Mouse (Mus musculus) hindbrain, embryonic 14.5 days (tissue): ENCODE results near the gene Lrp1. TPM values are rescaled to one million over a fixed set of nuclear protein-coding genes. Genes with fewer than 3 reads are reported as not detected.

Source experiments
- ATAC-seq: fragments of 200-750 bp; cut with Nextera tagmentation; 2 replicates; pipeline ENCODE4 v1.8.0; 2017; ENCODE audit warnings: moderate number of reproducible peaks, mild to moderate bottlenecking, moderate TSS enrichment, moderate library complexity; ENCODE audit not compliant: low FRiP score
- DNase-seq: peaks from one replicate; pipeline ENCODE4 v3.0.0-alpha.2; 2015; ENCODE audit warnings: low spot score
- H3K27ac ChIP-seq: fragments of 300-500 bp; sonication (generic); 2 replicates; pipeline ENCODE4 v1.5.1; 2014; ENCODE audit warnings: mild to moderate bottlenecking, moderate library complexity
- H3K27me3 ChIP-seq: fragments of 300-500 bp; sonication (generic); 2 replicates; pipeline ENCODE4 v1.6.1; 2014; ENCODE audit warnings: mild to moderate bottlenecking, low read length, mixed read lengths; ENCODE audit not compliant: control insufficient read depth, insufficient read depth
- H3K36me3 ChIP-seq: fragments of 300-500 bp; sonication (generic); replicated peaks from 2 replicates; pipeline ENCODE4 v1.6.1; 2014; ENCODE audit not compliant: control insufficient read depth, insufficient read depth
- H3K4me1 ChIP-seq: fragments of 300-500 bp; sonication (generic); replicated peaks from 2 replicates; pipeline ENCODE4 v1.6.1; 2014; ENCODE audit warnings: antibody characterized with exemption, low read length, mixed read lengths; ENCODE audit not compliant: control insufficient read depth, insufficient read depth
- H3K4me2 ChIP-seq: fragments of 300-500 bp; sonication (generic); replicated peaks from 2 replicates; pipeline ENCODE4 v1.6.1; 2014; ENCODE audit warnings: mild to moderate bottlenecking, moderate library complexity
- H3K4me3 ChIP-seq: fragments of 300-500 bp; sonication (generic); replicated peaks from 2 replicates; pipeline ENCODE4 v1.5.1; 2014; ENCODE audit warnings: mild to moderate bottlenecking, low read length
- H3K9ac ChIP-seq: fragments of 300-500 bp; sonication (generic); 2 replicates; pipeline ENCODE4 v1.6.1; 2014
- H3K9me3 ChIP-seq: fragments of 300-500 bp; sonication (generic); 2 replicates; pipeline ENCODE4 v1.6.1; 2016; ENCODE audit warnings: low read length; ENCODE audit not compliant: control insufficient read depth
- WGBS: fragments of 180-500 bp; shearing (Covaris S2); extraction: QIAGEN DNeasy Blood & Tissue Kit; methylation state at CpG from one replicate; pipeline ENCODE4 v1.1.7; 2014; 5-methylcytosine and 5-hydroxymethylcytosine counted together
- polyA plus RNA-seq: library from polyadenylated mRNA; unstranded; fragments of >200 nt; fragmentation: Nextera tagmentation; extraction: Ambion mirVana; gene quantifications from 2 replicates; pipeline ENCODE4 v1.2.1, GENCODE M21; 2014

Gene Lrp1
- polyA plus RNA-seq, 1 experiment from 2014 or later = 118 TPM

- no peaks in the 10 kb centered on the region for H3K4me1 ChIP-seq
- ATAC-seq (no peak), DNase-seq (no peak)
- 94% methylated on average over 10 of the region's 10 CpGs for WGBS
- H3K36me3 ChIP-seq = no peaks in the 10 kb centered on the region
- H3K9me3 ChIP-seq = no peaks in the 10 kb centered on the region
- H3K27ac ChIP-seq = no peak overlapping the region
- H3K4me3 ChIP-seq = no peak overlapping the region
- no peak overlapping the region for H3K4me2 ChIP-seq
- no peak overlapping the region for H3K9ac ChIP-seq
- no peaks in the 10 kb centered on the region for H3K27me3 ChIP-seq
Measured at GRCm38 (mm10) chr10:127631261-127632214, 10.6 kb upstream of the Lrp1 start.

GRCm38 (mm10) chr10:127626433-127626832 is 5.5 kb upstream of the Lrp1 start:
- Histone ChIP-seq H3K27me3 (no peaks in the 10 kb centered on the region), H3K4me2 (no peak overlapping the region), H3K4me1 (0 out of 2 replicates have a peak, but pooled peaks cover 8% of the 10 kb centered on the region), H3K36me3 (no peaks in the 10 kb centered on the region), H3K9me3 (no peaks in the 10 kb centered on the region), H3K9ac (no peak overlapping the region), H3K27ac (no peak overlapping the region), H3K4me3 (no peak overlapping the region)
- no peak for DNase-seq
- ATAC-seq = no peak
- 85% methylated on average over 3 of the region's 3 CpGs for WGBS

GRCm38 (mm10) chr10:127623439-127624216 is 2.7 kb upstream of the Lrp1 start:
- H3K36me3 ChIP-seq = no peaks in the 10 kb centered on the region
- no peak overlapping the region for H3K4me3 ChIP-seq
- ATAC-seq (no peak), DNase-seq (no peak)
- no peaks in the 10 kb centered on the region for H3K27me3 ChIP-seq
- H3K9me3 ChIP-seq = no peaks in the 10 kb centered on the region
- whole genome bisulfite sequencing = 96% methylated on average over 6 of the region's 6 CpGs
- no peak overlapping the region for H3K9ac ChIP-seq
- H3K27ac ChIP-seq = no peak overlapping the region
- peaks cover 17% of the 10 kb centered on the region for H3K4me1 ChIP-seq
- no peak overlapping the region for H3K4me2 ChIP-seq

DNA sequence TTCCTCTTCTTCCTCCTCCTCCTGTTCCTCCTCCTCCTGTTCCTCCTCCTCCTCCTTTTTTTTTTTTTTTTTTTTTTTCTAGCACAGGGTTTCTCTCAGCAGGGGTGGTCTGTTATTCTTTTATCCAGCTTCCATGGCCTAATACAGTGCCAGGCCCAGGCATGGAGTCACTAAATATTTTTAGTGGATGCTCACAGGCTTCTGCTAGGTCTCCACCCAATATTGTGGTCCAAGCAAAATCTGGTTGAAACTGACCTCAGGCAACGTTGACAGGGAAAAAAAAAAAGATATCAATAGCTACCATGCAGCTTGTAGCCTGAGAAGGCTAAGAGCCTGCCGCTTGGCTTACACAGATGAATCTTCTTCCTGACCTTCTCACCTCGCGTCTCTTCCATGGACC is 1.7 kb upstream of the Lrp1 start:
- Histone ChIP-seq H3K4me2 (no peak overlapping the region), H3K36me3 (no peaks in the 10 kb centered on the region), H3K4me1 (peaks cover 26% of the 10 kb centered on the region), H3K9me3 (no peaks in the 10 kb centered on the region), H3K27ac (0 out of 2 replicates have a peak overlapping the region, but pooled peaks have one; percentile 85), H3K9ac (no peak overlapping the region), H3K27me3 (no peaks in the 10 kb centered on the region), H3K4me3 (no peak overlapping the region)
- DNase-seq = no peak
- ATAC-seq = no peak
- 67% methylated on average over 4 of the region's 4 CpGs for WGBS

GRCm38 (mm10) chr10:127622057-127622392 is 1.1 kb upstream of the Lrp1 start:
- peak overlapping the region; percentile 84 for H3K9ac ChIP-seq
- peak overlapping the region; percentile 92 for H3K4me3 ChIP-seq
- H3K9me3 ChIP-seq = no peaks in the 10 kb centered on the region
- WGBS = under 1% methylated on average over 13 of the region's 13 CpGs
- ATAC-seq = 0 out of 2 replicates have a peak, but pooled peaks have one; percentile 9
- DNase-seq = peak; percentile 42
- peak overlapping the region; percentile 85 for H3K27ac ChIP-seq
- peak overlapping the region; percentile 98 for H3K4me2 ChIP-seq
- peaks cover 33% of the 10 kb centered on the region for H3K4me1 ChIP-seq
- 0 out of 2 replicates have a peak, but pooled peaks cover 3% of the 10 kb centered on the region for H3K36me3 ChIP-seq
- no peaks in the 10 kb centered on the region for H3K27me3 ChIP-seq

- Histone ChIP-seq H3K27ac (peak overlapping the region; percentile 93), H3K27me3 (no peaks in the 10 kb centered on the region), H3K4me1 (peaks cover 39% of the 10 kb centered on the region), H3K4me2 (peak overlapping the region; percentile 98), H3K9me3 (no peaks in the 10 kb centered on the region), H3K9ac (peak overlapping the region; percentile 84), H3K4me3 (peak overlapping the region; percentile 92), H3K36me3 (0 out of 2 replicates have a peak, but pooled peaks cover 6% of the 10 kb centered on the region)
- DNase-seq (peak; percentile 93), ATAC-seq (peak; percentile 83)
- WGBS = 1% methylated on average over 35 of the region's 39 CpGs
Measured at GRCm38 (mm10) chr10:127621191-127622056, 476 bp upstream of the Lrp1 start.

- DNase-seq = no peak
- 0% methylated on average over 12 of the region's 12 CpGs for WGBS
- H3K4me3 ChIP-seq = peak overlapping the region; percentile 92
- no peak for ATAC-seq
- H3K4me2 ChIP-seq = peak overlapping the region; percentile 98
- H3K4me1 ChIP-seq = peaks cover 53% of the 10 kb centered on the region
- no peaks in the 10 kb centered on the region for H3K9me3 ChIP-seq
- H3K27me3 ChIP-seq = no peaks in the 10 kb centered on the region
- peak overlapping the region; percentile 84 for H3K9ac ChIP-seq
- H3K27ac ChIP-seq = peak overlapping the region; percentile 93
- H3K36me3 ChIP-seq = 0 out of 2 replicates have a peak, but pooled peaks cover 6% of the 10 kb centered on the region
Measured at GRCm38 (mm10) chr10:127619941-127620405, 975 bp downstream of the Lrp1 start.

DNA sequence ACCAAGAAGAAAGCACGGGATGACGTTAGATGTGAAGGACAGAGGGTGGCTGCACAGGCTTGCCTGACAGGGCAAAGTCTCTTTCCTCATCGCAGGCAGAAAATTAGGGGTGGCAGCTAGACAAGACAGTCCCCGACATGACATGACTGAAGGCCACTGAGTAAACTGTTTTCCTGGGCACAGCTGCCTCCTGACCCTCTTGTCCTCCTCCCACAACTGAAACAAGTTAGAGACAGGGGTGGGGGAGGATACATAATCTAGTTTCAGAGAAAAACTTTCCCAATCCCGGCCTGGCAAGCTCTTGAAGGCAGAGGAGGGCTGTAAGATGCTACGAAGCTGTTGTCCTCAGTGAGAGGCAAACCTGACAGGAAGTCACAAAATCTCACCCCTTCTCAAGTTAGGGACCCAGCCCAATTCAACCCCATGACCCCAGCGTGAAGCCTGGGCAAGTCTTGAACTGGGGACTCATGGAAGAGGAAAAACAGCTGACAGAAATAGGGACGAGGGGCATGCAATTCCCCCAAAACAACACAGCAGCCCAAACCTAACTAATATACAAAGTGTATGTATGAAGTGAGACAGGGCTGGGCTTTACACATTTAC is 1.7 kb downstream of the Lrp1 start:
- peak overlapping the region; percentile 93; the same call in 1 of the 2 replicates for H3K27ac ChIP-seq

More for the DNA sequence above, 1.7 kb downstream of the Lrp1 start:
- H3K9ac ChIP-seq = peak overlapping the region; percentile 84
- ATAC-seq (no peak), DNase-seq (no peak)
- H3K4me3 ChIP-seq = peak overlapping the region; percentile 92
- peaks cover 60% of the 10 kb centered on the region for H3K4me1 ChIP-seq
- no peaks in the 10 kb centered on the region for H3K9me3 ChIP-seq
- H3K36me3 ChIP-seq = 0 out of 2 replicates have a peak, but pooled peaks cover 6% of the 10 kb centered on the region
- H3K4me2 ChIP-seq = peak overlapping the region; percentile 98
- no peaks in the 10 kb centered on the region for H3K27me3 ChIP-seq
- 20% methylated on average over 8 of the region's 8 CpGs for WGBS
